Mouse (Mus musculus): ENCODE measurements around the gene Vmn1r169.
"Not testable (repeated sequence)": the region's sequence is repeated elsewhere in the genome, so short reads cannot be mapped to it uniquely, and the experiment has no call there.

Gene Vmn1r169

DNA sequence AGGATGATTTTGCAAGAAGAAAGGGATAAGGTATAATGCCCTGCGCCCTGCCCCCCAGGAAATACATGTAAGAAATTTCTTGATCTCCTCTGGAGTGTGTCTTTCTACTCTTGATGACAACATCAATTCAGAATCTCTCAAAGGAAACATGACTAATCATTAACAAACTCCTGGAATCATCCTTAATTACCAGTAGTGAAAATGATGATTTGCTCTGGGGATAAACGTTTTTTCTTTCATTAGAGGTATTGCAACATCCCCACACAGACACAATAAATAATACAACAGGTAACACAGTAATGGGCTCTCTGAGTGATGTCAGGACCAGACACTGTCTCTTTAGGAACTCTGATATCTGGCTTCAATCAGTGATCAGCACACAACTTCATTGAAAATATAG is at the start of gene Vmn1r169:
Gene Vmn1r169 (plus strand): TSS at position 301 of the 400 bp plus-strand sequence.
- DNase-seq (ENCODE audit: low spot score) = not testable (repeated sequence)

DNA sequence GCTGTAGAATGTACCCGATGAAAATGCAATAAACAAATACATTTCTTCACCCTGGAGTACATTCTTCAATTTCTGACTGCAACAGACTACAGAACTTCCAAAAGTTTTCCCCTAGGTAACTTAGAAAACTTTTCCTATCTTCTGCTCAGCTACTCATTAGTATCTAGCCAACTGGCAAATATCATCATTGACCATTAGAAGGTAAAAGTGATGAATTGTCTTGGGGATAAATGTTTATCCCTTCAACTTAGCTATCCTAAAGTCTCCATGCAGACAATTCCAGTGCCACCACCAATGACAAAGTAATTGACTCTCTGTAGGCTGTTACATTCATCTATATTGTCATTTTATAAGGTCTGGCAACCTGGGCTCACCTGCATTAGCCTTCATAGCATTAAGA is 35.9 kb upstream of the Vmn1r169 start, which contains the start of gene Vmn1r168:
Gene Vmn1r168 (plus strand): TSS at position 301 of the 400 bp plus-strand sequence.
- not testable (repeated sequence) for DNase-seq (ENCODE audit: low spot score)

- not testable (repeated sequence) for DNase-seq (ENCODE audit: low spot score)
Observed at GRCm38 (mm10) chr7:23605875-23606274, 30.5 kb downstream of the Vmn1r169 start, which contains the start of gene Vmn1r170. Gene Vmn1r170 (plus strand): TSS chr7:23606175.
